Mouse (Mus musculus) liver, embryonic 14.5 days (tissue): ENCODE data around the gene 6430550D23Rik. TPM values are rescaled to one million over a fixed set of nuclear protein-coding genes. Genes with fewer than 3 reads are reported as not detected.

Experiments
- ATAC-seq: fragments of 200-750 bp; cut with Nextera tagmentation; 2 replicates; pipeline ENCODE4 v1.8.0; 2017; ENCODE audit warnings: moderate number of reproducible peaks, mild to moderate bottlenecking, moderate library complexity; ENCODE audit not compliant: insufficient read depth
- DNase-seq, 3 experiments: peaks; one replicate each; pipeline ENCODE4 v3.0.0-alpha.2; 2012 to 2013; ENCODE audit warnings: low read depth in 3 of 3, low spot score in 3 of 3
- H3K27ac ChIP-seq: fragments of 300-500 bp; sonication (generic); 2 replicates; pipeline ENCODE4 v1.5.1; 2014; ENCODE audit warnings: moderate library complexity, mild to moderate bottlenecking, control low read depth, inconsistent platforms
- H3K27me3 ChIP-seq: fragments of 300-500 bp; sonication (generic); 2 replicates; pipeline ENCODE4 v1.6.1; 2014; ENCODE audit warnings: mild to moderate bottlenecking, low read length, moderate library complexity; ENCODE audit not compliant: control insufficient read depth, insufficient read depth
- H3K36me3 ChIP-seq: fragments of 300-500 bp; sonication (generic); replicated peaks from 2 replicates; pipeline ENCODE4 v1.6.1; 2014; ENCODE audit warnings: low read depth; ENCODE audit not compliant: control insufficient read depth, insufficient read depth
- H3K4me1 ChIP-seq, 2 experiments: fragments of 200-500 bp in 1 of 2; fragments of 300-500 bp in 1 of 2; sonication (generic) in 1 of 2; replicated peaks; 2 replicates each; pipeline ENCODE4 v1.6.1; 2012 to 2014; ENCODE audit warnings: antibody characterized with exemption in 1 of 2, inconsistent platforms in 1 of 2, low read length in 1 of 2; ENCODE audit not compliant: control insufficient read depth in 2 of 2, insufficient read depth in 2 of 2
- H3K4me2 ChIP-seq: fragments of 300-500 bp; sonication (generic); 2 replicates; pipeline ENCODE4 v1.6.1; 2014; ENCODE audit warnings: low read depth, mild to moderate bottlenecking, control low read depth, moderate library complexity
- H3K4me3 ChIP-seq, 2 experiments: fragments of 200-500 bp in 1 of 2; fragments of 300-500 bp in 1 of 2; sonication (generic) in 1 of 2; 2 replicates each; pipeline ENCODE4 v1.5.1; 2012 to 2014; ENCODE audit warnings: low read depth in 2 of 2, low read length in 2 of 2, mild to moderate bottlenecking in 2 of 2, control low read depth in 1 of 2, inconsistent platforms in 1 of 2, moderate library complexity in 1 of 2; ENCODE audit not compliant: insufficient read depth in 1 of 2
- H3K9ac ChIP-seq: fragments of 300-500 bp; sonication (generic); replicated peaks from 2 replicates; pipeline ENCODE4 v1.6.1; 2014; ENCODE audit warnings: mild to moderate bottlenecking, control low read depth, moderate library complexity
- H3K9me3 ChIP-seq: fragments of 300-500 bp; sonication (generic); 2 replicates; pipeline ENCODE4 v1.6.1; 2016; ENCODE audit warnings: low read length, mixed read lengths; ENCODE audit not compliant: control insufficient read depth
- CTCF ChIP-seq: IDR thresholded peaks from 2 replicates; pipeline ENCODE4 v1.5.1; 2016; ENCODE audit warnings: antibody characterized with exemption, low read depth, control low read depth
- EP300 ChIP-seq: IDR thresholded peaks from 2 replicates; pipeline ENCODE4 v1.6.1; 2016; ENCODE audit warnings: antibody characterized with exemption, low read depth
- WGBS: fragments of 180-500 bp; shearing (Covaris S2); extraction: QIAGEN DNeasy Blood & Tissue Kit; methylation state at CpG from one replicate; pipeline ENCODE4 v1.1.7; 2014; ENCODE audit not compliant: insufficient replicate concordance; 5-methylcytosine and 5-hydroxymethylcytosine counted together
- polyA plus RNA-seq, 2 experiments: library from polyadenylated mRNA; depleted of rRNA in 1 of 2; stranded (reverse) in 1 of 2; unstranded in 1 of 2; fragments of >200 nt; fragmentation: Nextera tagmentation in 1 of 2; extraction: Ambion mirVana in 1 of 2; gene quantifications; 2 replicates each; pipeline versions ENCODE4 v1.2.1 to v1.2.3; 2012 to 2014

The 6430550D23Rik gene
- polyA plus RNA-seq, 2 experiments: 0.41 to 2.1 TPM

GRCm38 (mm10) chr2:155959981-155960380, 47.8 kb downstream of the 6430550D23Rik start:
- WGBS: 82% methylated on average over 5 of the region's 5 CpGs
- no peaks in the 10 kb centered on the region for H3K27me3 ChIP-seq
- peaks cover 2 to 4% of the 10 kb centered on the region in 2 experiments; a peak in 2 of 4 replicates for H3K4me1 ChIP-seq
- H3K4me3 ChIP-seq: no peak overlapping the region
- H3K9ac ChIP-seq: no peak overlapping the region
- no peak overlapping the region for H3K27ac ChIP-seq
- ATAC-seq (no peak), DNase-seq (no peak)
- no peak overlapping the region for H3K4me2 ChIP-seq
- no peaks in the 10 kb centered on the region; the same call in 1 of the 2 replicates for H3K36me3 ChIP-seq
- TF ChIP-seq EP300 (no peak), CTCF (no peak)
- H3K9me3 ChIP-seq: no peaks in the 10 kb centered on the region

DNA sequence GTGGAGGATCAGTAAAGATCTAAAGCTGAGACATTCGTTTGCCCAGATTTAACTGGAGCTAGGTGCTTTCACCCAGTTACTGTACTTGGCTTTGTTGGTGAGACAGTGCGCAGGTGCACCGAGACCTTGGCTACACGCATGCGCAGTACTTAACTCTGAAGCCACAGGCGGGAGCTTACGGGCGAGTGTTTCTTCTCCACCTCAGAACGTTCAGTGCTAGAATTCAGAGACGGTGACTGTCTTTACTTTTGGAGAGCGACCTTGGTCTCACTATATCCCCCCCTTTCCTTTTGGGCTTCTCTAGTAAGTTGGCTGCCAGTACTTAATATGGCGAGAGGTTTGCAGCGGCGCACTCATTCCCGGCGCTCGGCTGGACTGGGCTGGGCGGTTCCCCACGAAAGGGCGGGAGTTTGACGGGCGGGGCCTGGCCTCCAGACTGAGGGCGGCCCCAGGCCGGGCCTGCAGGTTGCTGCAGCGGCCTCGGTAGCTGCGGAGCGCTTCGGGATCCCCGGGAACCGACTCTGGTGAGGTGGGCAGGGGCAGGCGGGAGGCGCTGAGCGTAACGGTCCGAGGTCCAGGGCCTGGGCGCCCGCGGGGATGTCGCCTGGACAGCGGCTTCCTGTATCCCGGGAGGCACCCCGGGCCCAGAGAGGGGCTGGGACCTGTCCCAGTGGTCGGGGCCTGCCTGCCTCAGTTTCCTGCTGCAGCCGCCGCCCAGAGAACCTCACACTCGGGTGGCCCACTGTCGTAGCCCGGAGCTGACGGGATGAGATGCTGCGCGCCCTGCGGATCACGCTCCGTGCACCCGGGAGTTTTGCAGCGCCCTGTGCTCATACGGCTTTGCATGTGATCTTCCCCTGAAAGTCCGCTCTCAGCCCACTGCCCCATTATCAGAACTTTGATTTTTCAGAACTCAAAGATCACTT, 51.4 kb downstream of the 6430550D23Rik start, which contains the start of gene Cep250:
Cep250 (plus strand) TSS at position 325 of the 926 bp plus-strand sequence.
- WGBS: under 1% methylated on average over 59 of the region's 59 CpGs
- Histone ChIP-seq H3K36me3 (no peaks in the 10 kb centered on the region), H3K4me2 (peak within 1 kb of the TSS; percentile 94), H3K9ac (peak within 1 kb of the TSS; percentile 94), H3K27me3 (no peaks in the 10 kb centered on the region; the same call in 1 of the 2 replicates), H3K4me3 (peak within 1 kb of the TSS; percentile 77 to 97), H3K27ac (peak within 1 kb of the TSS; percentile 78), H3K4me1 (peaks cover 4% of the 10 kb centered on the region in 2 experiments; a peak in 2 of 4 replicates), H3K9me3 (no peaks in the 10 kb centered on the region)
- DNase-seq: peak; percentile 78 to 89 (median 81)
- peak; percentile 100 for ATAC-seq
- TF ChIP-seq EP300: no peak
- no peak for TF ChIP-seq CTCF

DNA sequence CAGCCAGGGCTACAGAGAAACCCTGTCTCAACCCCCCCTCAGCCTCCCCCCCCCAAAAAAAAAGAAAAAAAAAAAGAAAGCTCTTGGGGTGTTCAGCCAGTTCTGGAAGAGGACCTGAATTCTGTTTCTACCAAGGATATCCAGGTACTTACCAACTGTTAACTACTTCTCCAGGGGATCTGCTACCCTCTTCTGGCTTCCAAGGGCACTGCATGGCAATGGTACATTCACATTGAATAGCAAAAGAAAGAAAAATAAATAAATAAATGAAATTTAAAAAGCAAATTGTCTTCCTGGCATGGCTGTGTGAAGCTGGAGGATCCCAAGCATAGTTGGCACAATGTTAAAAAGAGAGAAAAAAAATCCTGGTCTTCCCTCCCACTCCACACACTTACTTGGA, 55.8 kb downstream of the 6430550D23Rik start:
- no peak overlapping the region for H3K9ac ChIP-seq
- peaks cover 7 to 14% of the 10 kb centered on the region in 2 experiments; a peak in 3 of 4 replicates for H3K4me1 ChIP-seq
- TF ChIP-seq CTCF: peak; percentile 62
- no peak for TF ChIP-seq EP300
- no peaks in the 10 kb centered on the region for H3K36me3 ChIP-seq
- no peak overlapping the region for H3K27ac ChIP-seq
- H3K9me3 ChIP-seq: no peaks in the 10 kb centered on the region
- no peaks in the 10 kb centered on the region; the same call in 1 of the 2 replicates for H3K27me3 ChIP-seq
- ATAC-seq (no peak), DNase-seq (peak in 1 of 3 experiments; percentile 33)
- no peak overlapping the region for H3K4me2 ChIP-seq
- H3K4me3 ChIP-seq: no peak overlapping the region

- H3K9ac ChIP-seq: no peak overlapping the region
- WGBS: 62% methylated on average over 6 of the region's 6 CpGs
- no peaks in the 10 kb centered on the region for H3K27me3 ChIP-seq
- H3K9me3 ChIP-seq: no peaks in the 10 kb centered on the region
- no peak overlapping the region for H3K27ac ChIP-seq
- TF ChIP-seq CTCF: no peak
- TF ChIP-seq EP300: no peak
- H3K4me3 ChIP-seq: no peak overlapping the region
- H3K4me2 ChIP-seq: no peak overlapping the region
- H3K36me3 ChIP-seq: no peaks in the 10 kb centered on the region
- H3K4me1 ChIP-seq: peaks cover 7 to 21% of the 10 kb centered on the region in 2 experiments; a peak in 3 of 4 replicates
- no peak for ATAC-seq
- no peak for DNase-seq
These were observed 58.4 kb downstream of the 6430550D23Rik start for GRCm38 (mm10) chr2:155949362-155949761.

GRCm38 (mm10) chr2:155947390-155948002, 60.3 kb downstream of the 6430550D23Rik start:
- Histone ChIP-seq H3K36me3 (no peaks in the 10 kb centered on the region), H3K4me1 (peaks cover 7 to 21% of the 10 kb centered on the region in 2 experiments; a peak in 3 of 4 replicates), H3K9me3 (no peaks in the 10 kb centered on the region), H3K9ac (0 out of 2 replicates have a peak overlapping the region, but pooled peaks have one; percentile 4), H3K4me3 (no peak overlapping the region), H3K27me3 (no peaks in the 10 kb centered on the region), H3K4me2 (peak overlapping the region; percentile 40), H3K27ac (peak overlapping the region; percentile 4; the same call in 1 of the 2 replicates)
- ATAC-seq: peak; percentile 74
- peak; percentile 40 to 68 (median 58) for DNase-seq
- 44% methylated on average over 5 of the region's 5 CpGs for WGBS
- TF ChIP-seq CTCF (no peak), EP300 (peak; percentile 56)
